Mouse (Mus musculus) thymus, postnatal 0 days (tissue): ENCODE measurements at regions not wholly inside any gene's neighbourhood (a gene's known extent, or its start where the extent isn't known, plus 50 kb on each side); places are given as distances from the start of the nearest gene placed in this dataset.

ENCODE experiments used
- DNase-seq: peaks from one replicate; pipeline ENCODE4 v3.0.0-alpha.2; 2015; ENCODE audit warnings: low spot score

- DNase-seq: no peak
Measured at GRCm38 (mm10) chr13:31681571-31681970, 56.0 kb downstream of the Foxf2 start.

- no peak for DNase-seq
Measured at GRCm38 (mm10) chr13:31683311-31683710, 57.7 kb downstream of the Foxf2 start.

DNA sequence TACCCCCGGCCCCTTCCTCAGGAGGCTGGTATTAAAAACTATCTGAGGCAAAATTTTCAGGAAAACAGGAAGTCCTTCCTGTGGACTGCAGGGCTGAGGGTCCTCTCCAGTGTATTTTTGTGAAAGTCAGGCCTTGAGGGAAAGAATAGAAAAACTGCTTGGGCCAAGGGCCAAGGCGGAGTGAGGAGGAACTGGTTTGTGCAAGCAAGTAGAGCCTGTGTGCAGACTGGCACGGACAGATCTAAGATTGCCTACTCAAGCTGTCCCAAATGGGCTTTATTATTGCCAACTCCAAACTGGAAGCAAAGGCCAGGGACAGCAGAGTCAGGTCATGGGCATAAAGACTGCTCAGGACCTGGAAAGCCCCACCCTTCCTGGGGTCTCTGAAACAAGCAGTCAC, 62.9 kb downstream of the Foxf2 start:
- DNase-seq: no peak

DNA sequence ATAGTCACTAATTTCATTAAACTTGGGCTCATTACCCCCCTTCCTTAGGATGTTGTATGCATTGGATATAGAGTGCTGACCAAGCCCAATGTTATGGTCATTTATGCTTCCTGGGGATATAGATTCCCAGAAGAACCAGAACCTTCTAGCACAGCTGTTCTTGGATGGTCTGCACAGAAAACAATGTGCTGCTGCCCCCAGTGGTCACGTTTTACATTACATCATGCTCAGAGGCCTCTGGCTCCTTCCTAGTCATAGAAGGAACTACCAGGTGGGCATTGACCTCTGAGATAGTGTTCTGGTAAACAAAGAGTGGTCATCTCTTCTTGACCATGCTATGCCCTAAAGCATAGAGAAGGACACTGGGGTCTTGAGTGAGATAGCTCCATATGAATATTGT, 63.7 kb downstream of the Foxf2 start:
- peak; percentile 7 for DNase-seq

DNA sequence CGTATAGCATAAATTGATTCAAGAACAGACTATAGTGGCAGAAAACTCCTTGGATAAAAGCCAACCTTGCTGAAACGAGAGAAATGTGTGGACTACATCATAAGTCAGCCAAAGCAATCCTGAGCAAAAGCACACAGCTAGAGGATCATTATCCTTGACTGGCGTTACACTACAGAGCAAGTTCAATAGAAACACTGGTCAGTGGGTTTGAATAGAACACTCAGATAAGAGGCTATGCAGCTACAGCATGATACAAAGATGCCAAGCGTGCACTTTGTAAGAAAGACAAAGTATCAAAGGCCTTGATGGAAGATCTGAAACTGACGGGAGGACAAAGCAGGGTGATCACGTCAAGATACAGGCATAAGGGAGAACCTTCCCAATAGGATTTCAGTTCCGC, 70.1 kb downstream of the Foxf2 start:
- DNase-seq: no peak

DNA sequence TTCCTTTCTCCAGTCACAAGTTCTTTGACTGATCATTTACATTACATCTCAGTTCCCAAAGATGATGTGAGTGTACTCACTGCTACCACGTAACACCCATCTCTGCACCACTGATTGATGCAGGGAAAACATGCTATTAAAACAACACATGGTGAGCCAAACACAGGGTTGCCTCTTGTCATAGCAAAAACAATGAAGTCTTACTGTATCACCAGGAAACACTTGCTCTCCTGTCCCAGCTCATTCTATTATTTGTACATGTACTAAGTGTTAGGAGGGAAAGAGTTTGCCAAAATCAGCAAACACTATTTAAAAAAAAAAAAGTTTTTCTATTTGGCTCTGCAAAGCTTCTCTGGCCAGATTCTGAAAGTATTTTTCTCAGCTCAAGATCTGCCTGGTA, 78.6 kb downstream of the Foxf2 start:
- no peak for DNase-seq

GRCm38 (mm10) chr13:31705406-31705805, 79.8 kb downstream of the Foxf2 start:
- no peak for DNase-seq

DNA sequence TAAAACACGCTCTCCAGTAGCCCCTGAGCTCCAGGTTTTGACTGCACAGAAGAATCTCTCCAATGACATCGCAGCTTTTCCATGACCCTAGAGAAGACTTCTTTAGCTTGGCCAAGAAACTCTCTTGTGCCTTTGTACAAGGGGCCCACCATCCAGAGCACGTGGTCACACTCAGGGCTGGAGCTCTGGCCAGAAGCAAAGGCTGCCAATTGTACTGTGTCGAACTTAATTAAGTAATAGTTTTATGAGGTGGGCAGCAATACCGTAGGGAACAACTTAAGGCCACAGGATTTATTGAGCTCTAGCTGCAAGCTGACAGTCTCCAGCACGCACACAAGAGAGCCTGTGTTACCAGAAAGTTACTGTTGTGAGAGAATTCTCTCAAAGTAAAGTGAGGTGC, 85.1 kb downstream of the Foxf2 start:
- no peak for DNase-seq

DNA sequence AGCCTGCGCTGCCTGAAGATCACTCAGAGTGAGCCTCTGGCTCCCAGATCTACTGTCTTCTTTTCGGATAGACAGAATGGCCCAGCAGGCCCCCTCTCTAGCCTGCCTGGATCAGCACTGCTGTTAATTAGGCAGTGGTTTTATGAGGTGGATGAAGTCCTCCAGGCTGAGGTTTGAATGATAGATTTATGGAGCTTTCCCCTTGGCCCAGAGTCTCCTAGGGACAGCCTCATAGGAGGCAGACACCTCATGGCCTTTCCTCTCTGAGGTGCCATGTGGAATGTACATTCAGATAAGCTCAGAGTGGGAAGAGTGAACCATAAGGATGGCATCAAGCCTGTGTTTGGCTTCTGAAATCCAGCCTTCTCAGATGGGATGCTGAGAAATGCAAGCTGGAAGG, 90.1 kb downstream of the Foxf2 start:
- no peak for DNase-seq

GRCm38 (mm10) chr13:31716771-31717170, 89.7 kb upstream of the Foxc1 start:
- no peak for DNase-seq

GRCm38 (mm10) chr13:31720731-31721130, 85.7 kb upstream of the Foxc1 start:
- no peak for DNase-seq

DNA sequence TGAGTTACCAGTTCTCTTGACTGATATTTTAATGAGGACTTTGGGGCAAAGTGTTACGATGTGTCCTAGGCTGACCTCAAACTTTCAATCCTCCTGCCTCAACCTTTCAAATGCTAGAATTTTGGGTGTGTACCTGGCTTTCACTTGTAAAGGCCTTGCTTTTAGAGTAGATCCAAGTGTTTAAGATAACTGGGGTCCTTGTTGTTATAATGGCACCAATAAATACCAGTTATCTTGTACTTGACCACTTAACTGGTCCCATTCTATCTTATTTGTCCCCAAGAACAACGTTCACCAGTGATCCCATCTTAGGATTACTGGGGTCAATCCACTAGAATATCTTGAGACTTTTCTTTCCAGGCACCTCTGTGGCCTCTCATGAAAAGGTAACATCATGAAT, 77.6 kb upstream of the Foxc1 start:
- DNase-seq: no peak

GRCm38 (mm10) chr13:31746276-31746675, 60.2 kb upstream of the Foxc1 start:
- no peak for DNase-seq
